Mouse (Mus musculus): ENCODE data around the gene Scaper.

The Scaper gene

GRCm38 (mm10) chr9:55937664-55938617, at the start of gene Scaper:
TSS of gene Scaper (minus strand) at chr9:55938119.
- DNase-seq, result peak; percentile 94

GRCm38 (mm10) chr9:55946819-55947218, 8.9 kb upstream of the Scaper start:
- peak; percentile 63 for DNase-seq

GRCm38 (mm10) chr9:55941356-55941755, 3.4 kb upstream of the Scaper start:
- DNase-seq, result no peak

- DNase-seq, result no peak
Measured at GRCm38 (mm10) chr9:55938618-55938985, 683 bp upstream of the Scaper start.

DNA sequence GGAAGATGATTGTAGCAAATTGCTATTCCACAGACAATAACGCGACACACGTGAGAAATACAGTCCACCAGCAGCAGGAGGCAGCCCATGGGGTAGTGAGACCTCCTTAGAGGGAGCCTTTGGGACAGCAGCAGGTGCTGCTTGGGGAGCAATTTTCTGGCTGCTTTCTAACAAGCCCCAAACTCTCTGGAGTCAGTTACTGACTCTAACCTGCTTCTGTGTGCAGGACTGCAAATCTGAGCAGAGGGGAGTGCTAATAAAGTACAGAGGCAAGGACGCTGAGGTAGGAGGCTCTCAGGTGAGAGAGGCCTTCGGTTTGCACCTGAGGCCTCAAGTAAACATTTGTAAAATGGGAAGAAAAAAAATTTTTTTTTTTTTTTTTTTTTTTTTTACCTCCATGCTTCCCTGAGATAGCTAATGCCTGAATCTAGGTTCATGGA, 675 bp downstream of the Scaper start:
- DNase-seq, result peak; percentile 13

GRCm38 (mm10) chr9:55932482-55932881, 5.4 kb downstream of the Scaper start:
- DNase-seq, result no peak

DNA sequence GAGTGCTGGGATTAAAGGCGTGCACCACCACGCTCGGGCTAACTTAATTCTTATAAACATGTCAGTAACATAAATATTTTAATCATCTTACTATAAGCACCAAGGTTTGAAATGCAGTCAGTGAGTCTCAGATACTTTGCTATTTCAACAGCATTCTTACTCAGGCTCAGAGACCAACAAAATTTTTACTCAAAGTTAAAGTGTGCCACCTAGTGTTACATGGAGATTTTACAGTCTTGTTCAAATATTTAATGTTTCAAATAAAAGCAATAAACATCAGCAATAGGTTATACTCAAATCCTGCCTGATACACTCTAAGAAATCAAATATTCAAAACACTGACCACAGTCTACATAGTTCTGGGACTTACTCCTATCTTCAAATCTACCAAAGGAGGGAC, 19.3 kb downstream of the Scaper start:
- DNase-seq, result peak; percentile 66

DNA sequence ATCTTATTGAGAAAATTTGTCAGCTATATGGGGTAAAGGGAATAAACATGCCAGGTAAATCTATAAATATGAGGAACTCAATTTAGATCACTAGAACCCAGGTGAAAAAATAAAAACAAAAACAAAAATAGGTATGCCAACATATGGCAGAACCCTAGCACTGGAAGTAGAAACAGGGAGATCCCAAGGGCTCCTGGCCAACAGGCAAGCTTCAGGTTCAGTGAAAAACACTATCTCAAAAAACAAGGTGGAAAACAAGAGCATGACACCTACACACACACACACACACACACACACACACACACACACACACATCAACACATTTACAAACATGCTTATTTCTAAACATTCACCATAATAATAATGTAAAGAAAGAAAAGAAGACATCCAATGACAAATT, 21.2 kb downstream of the Scaper start:
- no peak for DNase-seq

- peak; percentile 56 for DNase-seq
Measured at GRCm38 (mm10) chr9:55911481-55911880, 26.4 kb downstream of the Scaper start.

- no peak for DNase-seq
Measured at GRCm38 (mm10) chr9:55902964-55903363, 35.0 kb downstream of the Scaper start.

- no peak for DNase-seq
Measured at GRCm38 (mm10) chr9:55901588-55901987, 36.3 kb downstream of the Scaper start.

DNA sequence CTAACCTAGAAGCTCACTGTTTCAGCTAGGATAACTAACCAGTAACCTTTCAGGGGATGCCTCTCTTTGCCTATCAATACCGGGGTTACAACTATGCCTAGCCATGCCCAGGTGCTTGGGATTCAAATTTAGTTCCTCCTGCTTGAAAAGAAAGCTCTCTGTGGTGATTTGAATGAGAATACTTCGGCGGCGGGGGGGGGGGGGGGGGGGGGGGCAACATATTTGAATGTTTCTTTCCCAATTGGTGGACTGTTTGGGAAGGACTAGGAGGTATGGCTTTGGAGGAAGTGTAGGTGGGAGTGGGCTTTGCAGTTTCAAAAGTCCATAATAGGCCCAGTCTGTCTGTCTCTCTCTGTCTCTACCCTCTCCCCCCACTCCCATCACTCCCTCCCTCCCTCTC, 37.4 kb downstream of the Scaper start:
- DNase-seq, result no peak

- no peak for DNase-seq
Measured at GRCm38 (mm10) chr9:55878066-55878465, 59.9 kb downstream of the Scaper start.

- DNase-seq, result no peak
Measured at GRCm38 (mm10) chr9:55789442-55789841, 148.5 kb downstream of the Scaper start.

- no peak for DNase-seq
Measured at GRCm38 (mm10) chr9:55712016-55712415, 225.9 kb downstream of the Scaper start.

GRCm38 (mm10) chr9:55710553-55710952, 227.4 kb downstream of the Scaper start:
- no peak for DNase-seq

DNA sequence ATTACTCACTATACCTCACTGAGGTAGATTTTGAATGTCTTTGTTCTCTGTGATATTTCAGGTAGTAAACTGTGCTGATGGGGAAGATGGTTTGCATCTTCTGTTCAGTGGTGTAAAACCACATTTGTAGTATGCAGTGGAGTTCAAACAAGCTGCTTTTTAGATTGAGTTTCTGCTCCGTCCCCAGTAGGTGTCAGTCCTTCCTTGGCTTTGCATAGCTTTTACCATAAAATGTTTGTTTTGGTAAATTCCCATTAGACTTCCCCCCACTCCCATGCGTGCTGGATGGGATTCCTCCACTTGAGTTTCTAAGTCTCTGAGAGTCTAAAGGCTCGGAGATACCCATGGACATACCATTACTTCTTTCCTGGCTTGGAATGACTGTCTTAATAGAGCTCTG, 231.3 kb downstream of the Scaper start:
- no peak for DNase-seq

GRCm38 (mm10) chr9:55695307-55695706, 242.6 kb downstream of the Scaper start:
- peak; percentile 91 for DNase-seq

- peak; percentile 58 for DNase-seq
Measured at GRCm38 (mm10) chr9:55677099-55677498, 260.8 kb downstream of the Scaper start.

- DNase-seq, result no peak
Measured at GRCm38 (mm10) chr9:55646444-55646843, 291.5 kb downstream of the Scaper start.

DNA sequence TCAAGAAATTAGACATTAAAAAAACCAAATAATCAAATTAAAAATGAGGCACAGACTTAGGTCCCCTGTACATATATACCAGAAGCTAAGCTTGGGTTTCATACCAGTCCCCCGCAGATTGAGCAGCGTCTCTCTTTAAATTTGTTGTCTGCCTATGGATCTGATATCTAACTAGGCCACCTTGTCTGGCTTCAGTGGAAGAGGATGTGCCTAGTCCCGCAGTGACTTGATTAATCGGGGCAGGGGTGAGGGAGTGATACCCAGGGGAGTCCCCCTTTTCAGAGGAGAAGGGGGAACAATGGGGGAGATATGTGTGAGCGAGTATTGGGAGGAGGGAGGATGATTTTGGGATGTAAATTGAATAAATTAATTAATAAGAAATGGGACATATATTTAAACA, 310.9 kb downstream of the Scaper start:
- no peak for DNase-seq

DNA sequence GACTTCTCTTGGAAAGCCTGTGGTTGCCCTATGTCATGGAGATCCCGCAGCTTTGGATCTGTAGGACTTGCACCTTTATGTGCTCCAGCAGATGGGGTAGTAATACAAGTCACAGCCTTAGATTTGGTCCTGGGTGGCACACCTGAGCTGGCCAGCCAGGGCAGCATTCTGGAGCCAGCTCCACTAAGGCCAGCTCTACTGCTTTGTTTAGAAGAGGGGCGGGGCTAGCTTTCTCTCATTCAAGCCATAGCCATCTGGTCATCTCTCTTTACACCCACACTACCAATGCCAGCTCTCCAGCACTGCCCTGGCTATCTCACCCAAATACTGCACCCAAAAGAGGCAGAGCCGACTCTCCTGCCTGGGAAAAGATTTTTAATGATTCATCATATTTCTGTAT, 323.2 kb downstream of the Scaper start:
- DNase-seq, result peak; percentile 2

- no peak for DNase-seq
Measured at GRCm38 (mm10) chr9:55609751-55610150, 328.2 kb downstream of the Scaper start.

DNA sequence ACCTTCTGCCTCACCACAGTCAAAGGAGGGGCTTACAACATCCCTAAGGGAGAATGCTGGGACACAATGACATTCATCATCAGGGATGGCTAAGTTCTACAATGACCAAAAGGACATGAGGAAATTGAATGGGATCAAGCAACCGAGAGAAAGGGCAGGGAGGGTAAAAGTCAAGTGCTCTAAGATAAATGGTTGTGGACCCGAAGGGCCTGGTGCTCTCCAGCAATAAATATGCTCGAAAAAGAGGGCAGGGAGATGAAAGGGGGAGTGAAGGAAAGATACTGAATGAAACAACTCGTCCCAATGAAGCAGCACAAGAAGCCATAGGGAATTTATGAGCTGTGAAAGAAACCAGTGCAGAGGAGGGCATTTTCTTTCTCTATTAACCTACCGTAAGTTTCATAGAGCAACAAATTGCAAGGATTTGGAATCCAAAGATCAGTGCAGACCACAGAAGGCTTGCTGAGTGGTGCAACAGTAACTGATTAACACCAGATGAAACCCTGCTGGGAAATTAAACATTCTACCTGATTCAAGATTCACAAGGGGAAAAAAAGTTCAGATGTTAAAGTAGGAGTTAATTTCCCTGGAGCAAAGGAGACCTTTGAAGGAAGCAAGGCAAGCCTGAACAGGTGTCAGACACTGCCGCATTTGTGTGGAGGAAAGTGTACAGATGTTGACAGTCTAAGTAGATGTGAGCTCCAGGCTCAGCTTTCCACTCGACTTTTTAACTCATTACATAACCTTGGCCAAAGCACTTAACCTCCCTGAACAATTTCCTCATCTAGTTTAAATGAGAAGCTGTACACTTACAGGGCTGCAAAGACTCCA, 329.0 kb downstream of the Scaper start:
- no peak for DNase-seq
